Mouse (Mus musculus): Measurements from ENCODE around the gene Taar2. TPM values are rescaled to one million over a fixed set of nuclear protein-coding genes. Genes with fewer than 3 reads are reported as not detected.

Taar2 gene
- polyA plus RNA-seq, 1 experiment from 2014 or later: not detected

Other genes with a start within 250 kb of the Taar2 start
- gene Rps12, start 151.3 kb upstream of the Taar2 start, polyA plus RNA-seq (2015; fragmentation: Nextera tagmentation; extraction: Ambion mirVana): 174 and 179 TPM in 2 replicates
- gene Slc18b1, start 141.6 kb upstream of the Taar2 start, polyA plus RNA-seq (2015; fragmentation: Nextera tagmentation; extraction: Ambion mirVana): 16.6 and 18.1 TPM in 2 replicates
- gene Vnn3, start 87.1 kb upstream of the Taar2 start, polyA plus RNA-seq (2015; fragmentation: Nextera tagmentation; extraction: Ambion mirVana): not detected in 2 replicates
- gene Vnn1, start 43.9 kb upstream of the Taar2 start, polyA plus RNA-seq (2015; fragmentation: Nextera tagmentation; extraction: Ambion mirVana): 0.95 and 1.1 TPM in 2 replicates
- not detected in 2 replicates for gene Taar1, start 18.2 kb upstream of the Taar2 start, polyA plus RNA-seq (2015; fragmentation: Nextera tagmentation; extraction: Ambion mirVana)
- not detected in 2 replicates for gene Taar3, start 11.0 kb downstream of the Taar2 start, polyA plus RNA-seq (2015; fragmentation: Nextera tagmentation; extraction: Ambion mirVana)
- gene Taar4, start 21.9 kb downstream of the Taar2 start, polyA plus RNA-seq (2015; fragmentation: Nextera tagmentation; extraction: Ambion mirVana): not detected in 2 replicates
- gene Taar5, start 32.1 kb downstream of the Taar2 start, polyA plus RNA-seq (2015; fragmentation: Nextera tagmentation; extraction: Ambion mirVana): not detected in 2 replicates
- gene Taar6, start 47.1 kb downstream of the Taar2 start, polyA plus RNA-seq (2015; fragmentation: Nextera tagmentation; extraction: Ambion mirVana): not detected in 2 replicates
- gene Taar7a, start 54.9 kb downstream of the Taar2 start, polyA plus RNA-seq (2015; fragmentation: Nextera tagmentation; extraction: Ambion mirVana): not detected in 2 replicates
- gene Taar7b, start 61.4 kb downstream of the Taar2 start, polyA plus RNA-seq (2015; fragmentation: Nextera tagmentation; extraction: Ambion mirVana): not detected in 2 replicates
- not detected in 2 replicates for gene Taar7d, start 88.7 kb downstream of the Taar2 start, polyA plus RNA-seq (2015; fragmentation: Nextera tagmentation; extraction: Ambion mirVana)
- not detected in 2 replicates for gene Taar7e, start 99.0 kb downstream of the Taar2 start, polyA plus RNA-seq (2015; fragmentation: Nextera tagmentation; extraction: Ambion mirVana)
- not detected in 2 replicates for gene Taar7f, start 110.9 kb downstream of the Taar2 start, polyA plus RNA-seq (2015; fragmentation: Nextera tagmentation; extraction: Ambion mirVana)
- gene Taar8a, start 137.9 kb downstream of the Taar2 start, polyA plus RNA-seq (2015; fragmentation: Nextera tagmentation; extraction: Ambion mirVana): not detected in 2 replicates
- not detected in 2 replicates for gene Taar8b, start 153.7 kb downstream of the Taar2 start, polyA plus RNA-seq (2015; fragmentation: Nextera tagmentation; extraction: Ambion mirVana)
- gene Taar8c, start 163.3 kb downstream of the Taar2 start, polyA plus RNA-seq (2015; fragmentation: Nextera tagmentation; extraction: Ambion mirVana): not detected in 2 replicates
- not detected in 2 replicates for gene Taar9, start 171.0 kb downstream of the Taar2 start, polyA plus RNA-seq (2015; fragmentation: Nextera tagmentation; extraction: Ambion mirVana)
- 71.5 and 73.7 TPM in 2 replicates for gene Stx7, start 210.7 kb downstream of the Taar2 start, polyA plus RNA-seq (2015; fragmentation: Nextera tagmentation; extraction: Ambion mirVana)

All from limb, embryonic 13.5 days (tissue).